Mouse (Mus musculus): Measurements from ENCODE around the gene Hip1. TPM values are rescaled to one million over a fixed set of nuclear protein-coding genes. Genes with fewer than 3 reads are reported as not detected.
A peak's percentile ranks its signal among the peaks of the same experiment; 100 is the strongest.

Gene Hip1
- polyA plus RNA-seq, 1 experiment from 2014 or later = 7.3 TPM

GRCm38 (mm10) chr5:135368312-135368711, 176.6 kb downstream of the Hip1 start:
- H3K36me3 ChIP-seq (ENCODE audit: control insufficient read depth, insufficient read depth, low read length) = no peaks in the 10 kb centered on the region
- TF ChIP-seq CTCF (IDR thresholded peaks at IDR 0.05; ENCODE audit: low read depth) (no peak), EP300 (optimal IDR thresholded peaks at IDR 0.05) (no peak)
- ATAC-seq (ENCODE audit: low FRiP score, low TSS enrichment) = no peak
- H3K4me3 ChIP-seq (ENCODE audit: low read depth, low read length) = no peak overlapping the region
- no peak overlapping the region for H3K9ac ChIP-seq (ENCODE audit: low read length)
- no peak for DNase-seq (ENCODE audit: low spot score)
- no peak overlapping the region for H3K27ac ChIP-seq (replicated peaks)
- WGBS = 89% methylated on average over 6 of the region's 6 CpGs
- H3K4me1 ChIP-seq (replicated peaks; ENCODE audit: control insufficient read depth, insufficient read depth) = peaks cover 2% of the 10 kb centered on the region; the same call in 1 of the 2 replicates
- no peaks in the 10 kb centered on the region for H3K27me3 ChIP-seq (ENCODE audit: control insufficient read depth, insufficient read depth, low read length)
- no peaks in the 10 kb centered on the region for H3K9me3 ChIP-seq (ENCODE audit: control insufficient read depth, low read length)
- H3K4me2 ChIP-seq (replicated peaks; ENCODE audit: low read depth) = no peak overlapping the region

- TF ChIP-seq EP300 (optimal IDR thresholded peaks at IDR 0.05) (no peak), CTCF (IDR thresholded peaks at IDR 0.05; ENCODE audit: low read depth) (peak; percentile 68)
- no peaks in the 10 kb centered on the region for H3K27me3 ChIP-seq (ENCODE audit: control insufficient read depth, insufficient read depth, low read length)
- WGBS = 52% methylated on average over 6 of the region's 6 CpGs
- ATAC-seq (ENCODE audit: low FRiP score, low TSS enrichment) = no peak
- no peaks in the 10 kb centered on the region for H3K9me3 ChIP-seq (ENCODE audit: control insufficient read depth, low read length)
- peaks cover 2% of the 10 kb centered on the region; the same call in 1 of the 2 replicates for H3K4me1 ChIP-seq (replicated peaks; ENCODE audit: control insufficient read depth, insufficient read depth)
- H3K27ac ChIP-seq (replicated peaks) = no peak overlapping the region
- no peak for DNase-seq (ENCODE audit: low spot score)
- no peak overlapping the region for H3K4me2 ChIP-seq (replicated peaks; ENCODE audit: low read depth)
- H3K36me3 ChIP-seq (ENCODE audit: control insufficient read depth, insufficient read depth, low read length) = no peaks in the 10 kb centered on the region
- H3K9ac ChIP-seq (ENCODE audit: low read length) = no peak overlapping the region
- H3K4me3 ChIP-seq (ENCODE audit: low read depth, low read length) = no peak overlapping the region
Observed at GRCm38 (mm10) chr5:135367841-135368240, 177.1 kb downstream of the Hip1 start.

- WGBS = 22% methylated on average over 12 of the region's 12 CpGs
- no peak overlapping the region for H3K27ac ChIP-seq (replicated peaks)
- no peak overlapping the region for H3K9ac ChIP-seq (ENCODE audit: low read length)
Observed at GRCm38 (mm10) chr5:135363540-135363939, 181.4 kb downstream of the Hip1 start.

GRCm38 (mm10) chr5:135362572-135362971, 182.3 kb downstream of the Hip1 start:
- no peak overlapping the region for H3K9ac ChIP-seq (ENCODE audit: low read length)

More at GRCm38 (mm10) chr5:135363540-135363939, 181.4 kb downstream of the Hip1 start:
- H3K9me3 ChIP-seq (ENCODE audit: control insufficient read depth, low read length) = no peaks in the 10 kb centered on the region
- H3K4me3 ChIP-seq (ENCODE audit: low read depth, low read length) = no peak overlapping the region
- peak; percentile 78 for TF ChIP-seq CTCF (IDR thresholded peaks at IDR 0.05; ENCODE audit: low read depth)
- no peak for TF ChIP-seq EP300 (optimal IDR thresholded peaks at IDR 0.05)
- peak; percentile 41; the same call in 1 of the 2 replicates for ATAC-seq (ENCODE audit: low FRiP score, low TSS enrichment)
- H3K27me3 ChIP-seq (ENCODE audit: control insufficient read depth, insufficient read depth, low read length) = no peaks in the 10 kb centered on the region
- H3K4me2 ChIP-seq (replicated peaks; ENCODE audit: low read depth) = no peak overlapping the region
- peak; percentile 46 for DNase-seq (ENCODE audit: low spot score)
- no peaks in the 10 kb centered on the region for H3K36me3 ChIP-seq (ENCODE audit: control insufficient read depth, insufficient read depth, low read length)
- no peaks in the 10 kb centered on the region for H3K4me1 ChIP-seq (replicated peaks; ENCODE audit: control insufficient read depth, insufficient read depth)

GRCm38 (mm10) chr5:135359772-135360171, 185.1 kb downstream of the Hip1 start:
- Histone ChIP-seq H3K27me3 (ENCODE audit: control insufficient read depth, insufficient read depth, low read length) (no peaks in the 10 kb centered on the region), H3K9ac (ENCODE audit: low read length) (no peak overlapping the region), H3K36me3 (ENCODE audit: control insufficient read depth, insufficient read depth, low read length) (no peaks in the 10 kb centered on the region), H3K4me3 (ENCODE audit: low read depth, low read length) (no peak overlapping the region), H3K9me3 (ENCODE audit: control insufficient read depth, low read length) (no peaks in the 10 kb centered on the region), H3K4me2 (replicated peaks; ENCODE audit: low read depth) (no peak overlapping the region), H3K4me1 (replicated peaks; ENCODE audit: control insufficient read depth, insufficient read depth) (no peaks in the 10 kb centered on the region), H3K27ac (replicated peaks) (no peak overlapping the region)
- DNase-seq (ENCODE audit: low spot score) = no peak
- WGBS = 66% methylated on average over 2 of the region's 2 CpGs
- ATAC-seq (ENCODE audit: low FRiP score, low TSS enrichment) = no peak
- TF ChIP-seq CTCF (IDR thresholded peaks at IDR 0.05; ENCODE audit: low read depth) = no peak
- no peak for TF ChIP-seq EP300 (optimal IDR thresholded peaks at IDR 0.05)

More at GRCm38 (mm10) chr5:135362572-135362971, 182.3 kb downstream of the Hip1 start:
- no peaks in the 10 kb centered on the region for H3K9me3 ChIP-seq (ENCODE audit: control insufficient read depth, low read length)
- H3K4me1 ChIP-seq (replicated peaks; ENCODE audit: control insufficient read depth, insufficient read depth) = no peaks in the 10 kb centered on the region
- H3K27ac ChIP-seq (replicated peaks) = no peak overlapping the region
- H3K4me2 ChIP-seq (replicated peaks; ENCODE audit: low read depth) = no peak overlapping the region
- WGBS = 77% methylated on average over 3 of the region's 3 CpGs
- DNase-seq (ENCODE audit: low spot score) = no peak
- no peaks in the 10 kb centered on the region for H3K36me3 ChIP-seq (ENCODE audit: control insufficient read depth, insufficient read depth, low read length)
- no peak for ATAC-seq (ENCODE audit: low FRiP score, low TSS enrichment)
- H3K27me3 ChIP-seq (ENCODE audit: control insufficient read depth, insufficient read depth, low read length) = no peaks in the 10 kb centered on the region
- TF ChIP-seq EP300 (optimal IDR thresholded peaks at IDR 0.05) = no peak
- TF ChIP-seq CTCF (IDR thresholded peaks at IDR 0.05; ENCODE audit: low read depth) = no peak
- no peak overlapping the region for H3K4me3 ChIP-seq (ENCODE audit: low read depth, low read length)

GRCm38 (mm10) chr5:135357556-135357955, 187.4 kb downstream of the Hip1 start:
- Histone ChIP-seq H3K4me1 (replicated peaks; ENCODE audit: control insufficient read depth, insufficient read depth) (no peaks in the 10 kb centered on the region), H3K4me2 (replicated peaks; ENCODE audit: low read depth) (no peak overlapping the region), H3K9ac (ENCODE audit: low read length) (no peak overlapping the region), H3K4me3 (ENCODE audit: low read depth, low read length) (no peak overlapping the region), H3K36me3 (ENCODE audit: control insufficient read depth, insufficient read depth, low read length) (no peaks in the 10 kb centered on the region), H3K9me3 (ENCODE audit: control insufficient read depth, low read length) (no peaks in the 10 kb centered on the region), H3K27ac (replicated peaks) (no peak overlapping the region), H3K27me3 (ENCODE audit: control insufficient read depth, insufficient read depth, low read length) (no peaks in the 10 kb centered on the region)
- DNase-seq (ENCODE audit: low spot score) (no peak), ATAC-seq (ENCODE audit: low FRiP score, low TSS enrichment) (peak; percentile 80; the same call in 1 of the 2 replicates)
- WGBS = 75% methylated on average over 2 of the region's 2 CpGs
- no peak for TF ChIP-seq EP300 (optimal IDR thresholded peaks at IDR 0.05)
- TF ChIP-seq CTCF (IDR thresholded peaks at IDR 0.05; ENCODE audit: low read depth) = no peak

Small RNAs within 50 kb of the gene (microRNA-seq; reads per million reads assigned to microRNA genes)
- not detected for gene Mir7033

Other genes starting within 250 kb of the Hip1 start
- gene Fkbp6, start 195.1 kb downstream of the Hip1 start, polyA plus RNA-seq (2015; fragmentation: Nextera tagmentation; extraction: Ambion mirVana) = 1.1 and 1.2 TPM in 2 replicates
- 3.4 and 3.5 TPM in 2 replicates for gene Trim50, start 191.8 kb downstream of the Hip1 start, polyA plus RNA-seq (2015; fragmentation: Nextera tagmentation; extraction: Ambion mirVana)
- gene Nsun5, start 175.2 kb downstream of the Hip1 start, polyA plus RNA-seq (2015; fragmentation: Nextera tagmentation; extraction: Ambion mirVana) = 13.5 and 15.2 TPM in 2 replicates
- 3.6 and 3.9 TPM in 2 replicates for gene Pom121, start 150.6 kb downstream of the Hip1 start, polyA plus RNA-seq (2015; fragmentation: Nextera tagmentation; extraction: Ambion mirVana)
- gene Ccl26, start 18.4 kb upstream of the Hip1 start, polyA plus RNA-seq (2015; fragmentation: Nextera tagmentation; extraction: Ambion mirVana) = not detected in 2 replicates
- gene Ccl24, start 27.9 kb upstream of the Hip1 start, polyA plus RNA-seq (2015; fragmentation: Nextera tagmentation; extraction: Ambion mirVana) = 1.7 and 2.8 TPM in 2 replicates
- gene Rhbdd2, start 87.5 kb upstream of the Hip1 start, polyA plus RNA-seq (2015; fragmentation: Nextera tagmentation; extraction: Ambion mirVana) = 37.8 and 44.8 TPM in 2 replicates
- 174 and 177 TPM in 2 replicates for gene Por, start 124.9 kb upstream of the Hip1 start, polyA plus RNA-seq (2015; fragmentation: Nextera tagmentation; extraction: Ambion mirVana)
- gene Tmem120a, start 199.3 kb upstream of the Hip1 start, polyA plus RNA-seq (2015; fragmentation: Nextera tagmentation; extraction: Ambion mirVana) = 37.4 and 46.4 TPM in 2 replicates
- 0.10 and 0.27 TPM in 2 replicates for gene Styxl1, start 233.3 kb upstream of the Hip1 start, polyA plus RNA-seq (2015; fragmentation: Nextera tagmentation; extraction: Ambion mirVana)
- 445 and 469 TPM in 2 replicates for gene Mdh2, start 233.4 kb upstream of the Hip1 start, polyA plus RNA-seq (2015; fragmentation: Nextera tagmentation; extraction: Ambion mirVana)

Measured in stomach, postnatal 0 days (tissue).